Mouse (Mus musculus) liver, embryonic 11.5 days (tissue): ENCODE data around the gene Gabra5. TPM values are rescaled to one million over a fixed set of nuclear protein-coding genes. Genes with fewer than 3 reads are reported as not detected.

Experiments
- ATAC-seq: fragments of 200-750 bp; cut with Nextera tagmentation; replicated peaks from 2 replicates; pipeline ENCODE4 v1.8.0; 2017; ENCODE audit warnings: moderate number of reproducible peaks, mild to moderate bottlenecking, moderate TSS enrichment, moderate library complexity; ENCODE audit not compliant: low FRiP score
- DNase-seq: peaks from one replicate; pipeline ENCODE4 v3.0.0-alpha.2; 2017; ENCODE audit warnings: low spot score
- H3K27ac ChIP-seq: fragments of 300-500 bp; sonication (generic); 2 replicates; pipeline ENCODE4 v1.5.1; 2014; ENCODE audit warnings: mild to moderate bottlenecking, low read depth, low read length, control low read depth
- H3K27me3 ChIP-seq: fragments of 300-500 bp; sonication (generic); replicated peaks from 2 replicates; pipeline ENCODE4 v1.6.1; 2014; ENCODE audit warnings: low read length, mixed read lengths; ENCODE audit not compliant: control insufficient read depth, insufficient read depth
- H3K36me3 ChIP-seq: fragments of 300-500 bp; sonication (generic); 2 replicates; pipeline ENCODE4 v1.6.1; 2014; ENCODE audit warnings: mild to moderate bottlenecking, low read length, moderate library complexity, mixed read lengths; ENCODE audit not compliant: control insufficient read depth, insufficient read depth
- H3K4me1 ChIP-seq: fragments of 300-500 bp; sonication (generic); replicated peaks from 2 replicates; pipeline ENCODE4 v1.6.1; 2014; ENCODE audit warnings: low read length, mixed read lengths; ENCODE audit not compliant: control insufficient read depth, insufficient read depth
- H3K4me2 ChIP-seq: fragments of 300-500 bp; sonication (generic); 2 replicates; pipeline ENCODE4 v1.6.1; 2014; ENCODE audit warnings: mild to moderate bottlenecking, control low read depth, moderate library complexity
- H3K4me3 ChIP-seq: fragments of 300-500 bp; sonication (generic); 2 replicates; pipeline ENCODE4 v1.5.1; 2014; ENCODE audit warnings: low read depth, low read length, control low read depth
- H3K9ac ChIP-seq: fragments of 300-500 bp; sonication (generic); 2 replicates; pipeline ENCODE4 v1.6.1; 2014; ENCODE audit warnings: low read depth, low read length, control low read depth
- H3K9me3 ChIP-seq: fragments of 300-500 bp; sonication (generic); 2 replicates; pipeline ENCODE4 v1.6.1; 2016; ENCODE audit warnings: low read length, inconsistent platforms, mixed read lengths; ENCODE audit not compliant: control insufficient read depth
- WGBS: fragments of 180-500 bp; shearing (Covaris S2); extraction: QIAGEN DNeasy Blood & Tissue Kit; methylation state at CpG from one replicate; pipeline ENCODE4 v1.1.7; 2014; 5-methylcytosine and 5-hydroxymethylcytosine counted together
- polyA plus RNA-seq: library from polyadenylated mRNA; unstranded; fragments of >200 nt; fragmentation: Nextera tagmentation; extraction: Ambion mirVana; gene quantifications from 2 replicates; pipeline ENCODE4 v1.2.1, GENCODE M21; 2014

Gene Gabra5
- polyA plus RNA-seq, 1 experiment from 2014 or later, result 1.0 TPM

- no peak overlapping the region for H3K9ac ChIP-seq
- H3K27me3 ChIP-seq, result no peaks in the 10 kb centered on the region
- WGBS, result 74% methylated on average over 6 of the region's 6 CpGs
- no peaks in the 10 kb centered on the region for H3K36me3 ChIP-seq
- DNase-seq (no peak), ATAC-seq (no peak)
- H3K27ac ChIP-seq, result no peak overlapping the region
- H3K4me3 ChIP-seq, result no peak overlapping the region
- H3K9me3 ChIP-seq, result no peaks in the 10 kb centered on the region
- H3K4me2 ChIP-seq, result no peak overlapping the region
- no peaks in the 10 kb centered on the region for H3K4me1 ChIP-seq
Observed at GRCm38 (mm10) chr7:57486907-57487306, 23.0 kb downstream of the Gabra5 start.

- no peak for ATAC-seq
- Histone ChIP-seq H3K27ac (no peak overlapping the region), H3K27me3 (no peaks in the 10 kb centered on the region), H3K4me3 (no peak overlapping the region), H3K9ac (no peak overlapping the region), H3K4me2 (no peak overlapping the region), H3K36me3 (no peaks in the 10 kb centered on the region), H3K4me1 (no peaks in the 10 kb centered on the region), H3K9me3 (no peaks in the 10 kb centered on the region)
- DNase-seq, result no peak
Observed at GRCm38 (mm10) chr7:57482896-57483295, 27.0 kb downstream of the Gabra5 start.

GRCm38 (mm10) chr7:57473811-57474525 is 35.9 kb downstream of the Gabra5 start:
- DNase-seq (no peak), ATAC-seq (no peak)
- H3K27ac ChIP-seq, result no peak overlapping the region
- H3K4me1 ChIP-seq, result no peaks in the 10 kb centered on the region
- no peaks in the 10 kb centered on the region for H3K9me3 ChIP-seq
- H3K4me3 ChIP-seq, result no peak overlapping the region
- no peak overlapping the region for H3K9ac ChIP-seq
- H3K27me3 ChIP-seq, result no peaks in the 10 kb centered on the region
- no peak overlapping the region for H3K4me2 ChIP-seq
- H3K36me3 ChIP-seq, result no peaks in the 10 kb centered on the region
- WGBS, result 65% methylated on average over 4 of the region's 4 CpGs

- no peaks in the 10 kb centered on the region for H3K27me3 ChIP-seq
- DNase-seq, result no peak
- H3K9me3 ChIP-seq, result no peaks in the 10 kb centered on the region
- H3K27ac ChIP-seq, result no peak overlapping the region
- no peaks in the 10 kb centered on the region for H3K36me3 ChIP-seq
- WGBS, result 93% methylated on average over 1 of the region's 1 CpGs
- H3K4me2 ChIP-seq, result no peak overlapping the region
- H3K9ac ChIP-seq, result no peak overlapping the region
- no peak for ATAC-seq
- H3K4me3 ChIP-seq, result no peak overlapping the region
- no peaks in the 10 kb centered on the region for H3K4me1 ChIP-seq
Observed at GRCm38 (mm10) chr7:57471316-57471715, 38.5 kb downstream of the Gabra5 start.

- no peaks in the 10 kb centered on the region for H3K4me1 ChIP-seq
- H3K27me3 ChIP-seq, result no peaks in the 10 kb centered on the region
- ATAC-seq (no peak), DNase-seq (no peak)
- no peaks in the 10 kb centered on the region for H3K9me3 ChIP-seq
- H3K4me3 ChIP-seq, result no peak overlapping the region
- 59% methylated on average over 5 of the region's 5 CpGs for WGBS
- H3K27ac ChIP-seq, result no peak overlapping the region
- no peak overlapping the region for H3K9ac ChIP-seq
- H3K36me3 ChIP-seq, result no peaks in the 10 kb centered on the region
- H3K4me2 ChIP-seq, result no peak overlapping the region
Observed at GRCm38 (mm10) chr7:57460354-57460753, 49.5 kb downstream of the Gabra5 start.

GRCm38 (mm10) chr7:57448239-57448638 is 61.6 kb downstream of the Gabra5 start:
- Histone ChIP-seq H3K36me3 (no peaks in the 10 kb centered on the region), H3K4me3 (no peak overlapping the region), H3K9ac (no peak overlapping the region), H3K27me3 (no peaks in the 10 kb centered on the region), H3K4me2 (no peak overlapping the region), H3K4me1 (no peaks in the 10 kb centered on the region), H3K27ac (no peak overlapping the region), H3K9me3 (no peaks in the 10 kb centered on the region)
- ATAC-seq, result no peak
- DNase-seq, result no peak
- WGBS, result 64% methylated on average over 1 of the region's 1 CpGs

- no peak overlapping the region for H3K4me2 ChIP-seq
- no peak overlapping the region for H3K9ac ChIP-seq
- no peaks in the 10 kb centered on the region for H3K27me3 ChIP-seq
- ATAC-seq, result no peak
- H3K4me1 ChIP-seq, result no peaks in the 10 kb centered on the region
- H3K36me3 ChIP-seq, result no peaks in the 10 kb centered on the region
- no peaks in the 10 kb centered on the region for H3K9me3 ChIP-seq
- no peak overlapping the region for H3K27ac ChIP-seq
- no peak for DNase-seq
- H3K4me3 ChIP-seq, result no peak overlapping the region
- WGBS, result 81% methylated on average over 1 of the region's 1 CpGs
Observed at GRCm38 (mm10) chr7:57422675-57423074, 87.2 kb downstream of the Gabra5 start.

GRCm38 (mm10) chr7:57421044-57421443 is 88.8 kb downstream of the Gabra5 start:
- ATAC-seq, result no peak
- WGBS, result 67% methylated on average over 1 of the region's 1 CpGs

GRCm38 (mm10) chr7:57419392-57419791 is 90.5 kb downstream of the Gabra5 start, which contains the start of gene Gabrb3:
Gene Gabrb3, plus strand, starts transcription at chr7:57419692.
- WGBS, result 84% methylated on average over 2 of the region's 2 CpGs
- no peak within 1 kb of the TSS for H3K4me2 ChIP-seq
- ATAC-seq (no peak), DNase-seq (no peak)
- H3K27me3 ChIP-seq, result no peaks in the 10 kb centered on the region
- no peak within 1 kb of the TSS for H3K9ac ChIP-seq
- H3K27ac ChIP-seq, result no peak within 1 kb of the TSS
- H3K9me3 ChIP-seq, result no peaks in the 10 kb centered on the region
- no peaks in the 10 kb centered on the region for H3K36me3 ChIP-seq
- no peak within 1 kb of the TSS for H3K4me3 ChIP-seq
- no peaks in the 10 kb centered on the region for H3K4me1 ChIP-seq

More at GRCm38 (mm10) chr7:57421044-57421443, 88.8 kb downstream of the Gabra5 start:
- Histone ChIP-seq H3K9me3 (no peaks in the 10 kb centered on the region), H3K9ac (no peak overlapping the region), H3K4me2 (no peak overlapping the region), H3K36me3 (no peaks in the 10 kb centered on the region), H3K4me3 (no peak overlapping the region), H3K27ac (no peak overlapping the region), H3K4me1 (no peaks in the 10 kb centered on the region), H3K27me3 (no peaks in the 10 kb centered on the region)
- DNase-seq, result no peak
